Mouse (Mus musculus) MN1 (cell line): Measurements from ENCODE around the gene Rfxank.

Experiments used
- DNase-seq: peaks from one replicate; pipeline ENCODE4 v3.0.0-alpha.2; 2016; ENCODE audit warnings: low spot score

The Rfxank gene

GRCm38 (mm10) chr8:70147678-70148607 lies 9.0 kb upstream of the Rfxank start:
- no peak for DNase-seq

GRCm38 (mm10) chr8:70139981-70140380 lies 1.0 kb upstream of the Rfxank start:
- DNase-seq = peak; percentile 72

GRCm38 (mm10) chr8:70137890-70138289 lies 1.1 kb downstream of the Rfxank start:
- no peak for DNase-seq

- DNase-seq = no peak
Measured at GRCm38 (mm10) chr8:70136591-70136990, 2.4 kb downstream of the Rfxank start.

GRCm38 (mm10) chr8:70134931-70135330 lies 4.0 kb downstream of the Rfxank start:
- DNase-seq = no peak

GRCm38 (mm10) chr8:70134086-70134485 lies 4.9 kb downstream of the Rfxank start:
- DNase-seq = no peak

- peak; percentile 68 for DNase-seq
Measured at GRCm38 (mm10) chr8:70131166-70131883, 7.6 kb downstream of the Rfxank start, which contains the start of gene Nr2c2ap. Gene Nr2c2ap, plus strand, starts transcription at chr8:70131333.

- DNase-seq = peak; percentile 28
Measured at GRCm38 (mm10) chr8:70130066-70130465, 8.9 kb downstream of the Rfxank start.

GRCm38 (mm10) chr8:70129309-70129952 lies 9.5 kb downstream of the Rfxank start:
- peak; percentile 90 for DNase-seq

- peak; percentile 78 for DNase-seq
Measured at GRCm38 (mm10) chr8:70128435-70128834, 10.5 kb downstream of the Rfxank start.

- DNase-seq = no peak
Measured at GRCm38 (mm10) chr8:70124992-70125391, 14.0 kb downstream of the Rfxank start.

- DNase-seq = peak; percentile 19
Measured at GRCm38 (mm10) chr8:70122863-70123262, 16.1 kb downstream of the Rfxank start.

GRCm38 (mm10) chr8:70120667-70121066 lies 18.3 kb downstream of the Rfxank start, which contains the start of gene Ncan:
Gene Ncan, minus strand, starts transcription at chr8:70120873.
- DNase-seq = peak; percentile 86

GRCm38 (mm10) chr8:70118726-70119700 lies 19.9 kb downstream of the Rfxank start:
- no peak for DNase-seq

GRCm38 (mm10) chr8:70117611-70118010 lies 21.3 kb downstream of the Rfxank start:
- no peak for DNase-seq

- no peak for DNase-seq
Measured at GRCm38 (mm10) chr8:70114892-70115291, 24.1 kb downstream of the Rfxank start.

GRCm38 (mm10) chr8:70114488-70114887 lies 24.5 kb downstream of the Rfxank start:
- DNase-seq = no peak

- no peak for DNase-seq
Measured at GRCm38 (mm10) chr8:70112401-70113016, 26.4 kb downstream of the Rfxank start.

- no peak for DNase-seq
Measured at GRCm38 (mm10) chr8:70111192-70111795, 27.7 kb downstream of the Rfxank start.

GRCm38 (mm10) chr8:70110451-70110850 lies 28.5 kb downstream of the Rfxank start:
- DNase-seq = no peak
